Mouse (Mus musculus) 416B (cell line): Measurements from ENCODE around the gene Fmnl2.

ENCODE experiments used
- DNase-seq: peaks from one replicate; pipeline ENCODE4 v3.0.0; 2011; ENCODE audit warnings: low read depth

Gene Fmnl2

GRCm38 (mm10) chr2:52857611-52858528 is at the start of gene Fmnl2:
Gene Fmnl2 (plus strand): TSS chr2:52857860.
- DNase-seq: no peak

GRCm38 (mm10) chr2:52809988-52810387 is 47.7 kb upstream of the Fmnl2 start:
- no peak for DNase-seq

- no peak for DNase-seq
Measured at GRCm38 (mm10) chr2:52811691-52812090, 46.0 kb upstream of the Fmnl2 start.

- DNase-seq: no peak
Measured at GRCm38 (mm10) chr2:52817341-52817740, 40.3 kb upstream of the Fmnl2 start.

GRCm38 (mm10) chr2:52818944-52819343 is 38.7 kb upstream of the Fmnl2 start:
- no peak for DNase-seq

- DNase-seq: no peak
Measured at GRCm38 (mm10) chr2:52822214-52822613, 35.4 kb upstream of the Fmnl2 start.

GRCm38 (mm10) chr2:52828077-52828476 is 29.6 kb upstream of the Fmnl2 start:
- peak; percentile 75 for DNase-seq

- DNase-seq: no peak
Measured at GRCm38 (mm10) chr2:52830513-52830912, 27.1 kb upstream of the Fmnl2 start.

GRCm38 (mm10) chr2:52831585-52831984 is 26.1 kb upstream of the Fmnl2 start:
- DNase-seq: peak; percentile 42

GRCm38 (mm10) chr2:52835726-52836125 is 21.9 kb upstream of the Fmnl2 start:
- DNase-seq: no peak

- DNase-seq: no peak
Measured at GRCm38 (mm10) chr2:52839074-52839473, 18.6 kb upstream of the Fmnl2 start.

GRCm38 (mm10) chr2:52839868-52840267 is 17.8 kb upstream of the Fmnl2 start:
- DNase-seq: no peak

GRCm38 (mm10) chr2:52843861-52844260 is 13.8 kb upstream of the Fmnl2 start:
- DNase-seq: peak; percentile 41

- DNase-seq: peak; percentile 81
Measured at GRCm38 (mm10) chr2:52844936-52845752, 12.5 kb upstream of the Fmnl2 start.

- DNase-seq: no peak
Measured at GRCm38 (mm10) chr2:52846506-52846905, 11.2 kb upstream of the Fmnl2 start.

GRCm38 (mm10) chr2:52849092-52849491 is 8.6 kb upstream of the Fmnl2 start:
- DNase-seq: no peak

- no peak for DNase-seq
Measured at GRCm38 (mm10) chr2:52858529-52859465, 1.1 kb downstream of the Fmnl2 start.

- no peak for DNase-seq
Measured at GRCm38 (mm10) chr2:52859466-52859840, 1.8 kb downstream of the Fmnl2 start.

GRCm38 (mm10) chr2:52860111-52860775 is 2.6 kb downstream of the Fmnl2 start:
- DNase-seq: no peak

GRCm38 (mm10) chr2:52862046-52862759 is 4.5 kb downstream of the Fmnl2 start:
- DNase-seq: no peak

- DNase-seq: no peak
Measured at GRCm38 (mm10) chr2:52862760-52863124, 5.1 kb downstream of the Fmnl2 start.
